Mouse (Mus musculus): ENCODE measurements around the gene Snx27.

GRCm38 (mm10) chr3:94591066-94591465 is 8.6 kb upstream of the Snx27 start:
- TF ChIP-seq CTCF (IDR thresholded peaks at IDR 0.05; ENCODE audit: borderline replicate concordance, insufficient read depth, low read depth, low read length) = no peak
- TF ChIP-seq POLR2A (IDR thresholded peaks at IDR 0.05; ENCODE audit: borderline replicate concordance, insufficient read depth, low read length) = no peak
